Mouse (Mus musculus) Patski (cell line): Measurements from ENCODE around the gene Scn5a. TPM values are rescaled to one million over a fixed set of nuclear protein-coding genes. Genes with fewer than 3 reads are reported as not detected.

Experiments used
- ATAC-seq: fragments of 100-300 bp; one replicate; pipeline ENCODE4 v1.8.0; 2021
- CTCF ChIA-PET: fragments of 350-600 bp; sonication (Branson Sonifier 250); formaldehyde crosslinking; loops from one replicate; lab custom pipeline; 2022; ENCODE audit warnings: inconsistent platforms; lab: Charles Lee
- POLR2A ChIA-PET: fragments of 350-600 bp; sonication (Branson Sonifier 250); formaldehyde crosslinking; loops from one replicate; lab custom pipeline; 2022; ENCODE audit warnings: antibody characterized with exemption, inconsistent platforms; lab: Charles Lee
- DNase-seq: peaks from one replicate; pipeline ENCODE4 v3.0.0-alpha.2; 2011; ENCODE audit warnings: low read depth, low spot score
- H3K27me3 ChIP-seq: fragments of 371-371 bp; one replicate; pipeline ENCODE4 v1.5.1; 2021
- CTCF ChIP-seq: fragments of 100-300 bp; IDR thresholded peaks from one replicate; pipeline ENCODE4 v1.5.1; 2021
- in situ Hi-C: fragments of 300-500 bp; cut with MboI; formaldehyde crosslinking; loops from 3 replicates; pipeline ENCODE4 v1.11.1; 2018; ENCODE audit warnings: low pct_unique_long_range_greater_than_20kb, mixed read lengths
- polyA plus RNA-seq: library from polyadenylated mRNA; unstranded; gene quantifications from one replicate; pipeline ENCODE4 v1.2.3, GENCODE M21; 2021

The Scn5a gene
- polyA plus RNA-seq, 1 experiment from 2014 or later, result 11.9 TPM

DNA sequence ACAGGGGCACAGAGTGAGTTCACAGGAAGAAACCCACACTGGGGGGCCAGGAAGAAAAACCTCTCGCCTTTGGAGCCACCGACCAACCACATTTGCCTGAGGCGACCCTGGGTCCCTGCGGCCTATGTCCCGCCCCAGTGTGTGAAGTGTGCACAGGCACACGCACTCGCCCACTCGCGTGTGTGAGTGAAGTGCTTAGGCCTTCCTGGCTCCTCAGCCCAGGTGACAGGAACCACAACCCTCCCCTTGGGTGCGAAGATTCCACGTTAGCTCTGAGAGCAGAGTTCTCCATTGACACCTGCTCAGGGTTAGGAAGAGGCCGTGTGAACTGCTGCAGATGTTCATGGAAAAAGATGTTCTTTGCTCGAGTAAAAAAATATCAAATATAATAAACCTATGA lies 93.9 kb downstream of the Scn5a start:
- H3K27me3 ChIP-seq, result no peaks in the 10 kb centered on the region
- ATAC-seq (no peak), DNase-seq (no peak)
- CTCF ChIA-PET, result no interaction called here
- POLR2A ChIA-PET, result no interaction called here
- no peak for TF ChIP-seq CTCF
- in situ Hi-C loops, result no loop called here

DNA sequence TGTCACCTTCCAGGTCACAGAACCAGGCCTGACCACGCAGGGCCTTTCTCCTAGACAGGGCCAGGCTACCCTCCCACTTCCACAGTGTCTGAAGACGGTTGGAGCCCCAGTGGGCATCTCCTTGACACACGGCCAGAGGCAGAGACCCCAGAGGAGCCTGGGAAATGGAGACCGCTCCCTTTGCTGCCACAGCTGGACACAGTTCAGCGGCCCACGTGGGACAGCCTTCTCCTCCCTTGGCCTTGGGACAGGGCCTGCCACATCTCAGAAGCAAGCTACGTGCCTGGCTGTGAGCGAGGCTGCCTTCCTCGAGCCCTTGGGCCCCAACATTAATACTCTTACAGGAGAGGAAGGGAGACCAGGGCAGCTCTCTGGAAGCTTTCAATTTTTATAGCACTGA lies 94.4 kb downstream of the Scn5a start:
- H3K27me3 ChIP-seq, result no peaks in the 10 kb centered on the region
- in situ Hi-C loops, result no loop called here
- ChIA-PET POLR2A (no interaction called here), CTCF (no interaction called here)
- TF ChIP-seq CTCF, result no peak
- ATAC-seq, result no peak
- DNase-seq, result no peak

DNA sequence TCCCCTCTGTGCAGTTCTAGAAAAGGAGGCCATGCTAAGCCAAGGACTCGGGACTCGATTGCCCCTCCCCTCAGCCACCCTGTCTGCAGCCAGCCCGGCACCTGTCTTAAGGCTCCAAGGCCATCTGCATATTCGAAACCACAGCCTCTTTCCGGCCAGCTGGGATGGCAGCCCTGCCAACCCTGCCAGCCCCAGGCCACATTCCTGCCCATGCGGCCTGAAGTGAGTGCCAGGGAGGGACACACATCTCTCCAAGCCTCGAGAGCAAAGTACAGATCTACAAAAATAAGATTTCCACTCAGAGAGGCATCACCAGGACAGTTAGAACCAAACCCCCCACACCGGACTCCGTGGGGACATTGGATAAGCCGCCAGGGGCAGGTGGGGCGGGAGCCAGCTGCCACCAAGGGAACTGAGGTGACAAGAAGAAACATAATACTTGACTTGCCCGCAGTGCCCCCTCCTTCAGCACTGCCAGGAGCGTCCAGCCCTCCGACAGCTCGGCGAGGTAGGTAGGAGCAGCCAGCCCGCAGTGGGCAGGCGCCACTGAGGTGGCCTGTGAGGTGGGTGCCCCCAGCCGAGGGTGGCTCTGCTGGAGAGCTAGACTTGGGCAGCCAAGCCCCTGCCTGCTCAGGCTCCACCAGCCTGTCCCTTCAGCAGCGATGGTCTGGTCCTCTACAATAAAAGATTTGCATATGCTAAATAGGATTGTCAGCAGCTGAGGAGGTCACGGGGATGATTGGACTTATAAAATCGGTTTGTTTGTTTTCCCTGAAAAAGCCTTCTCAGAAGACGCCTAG lies 95.1 kb downstream of the Scn5a start:
- in situ Hi-C loops, result no loop called here
- CTCF ChIA-PET, result no interaction called here

DNA sequence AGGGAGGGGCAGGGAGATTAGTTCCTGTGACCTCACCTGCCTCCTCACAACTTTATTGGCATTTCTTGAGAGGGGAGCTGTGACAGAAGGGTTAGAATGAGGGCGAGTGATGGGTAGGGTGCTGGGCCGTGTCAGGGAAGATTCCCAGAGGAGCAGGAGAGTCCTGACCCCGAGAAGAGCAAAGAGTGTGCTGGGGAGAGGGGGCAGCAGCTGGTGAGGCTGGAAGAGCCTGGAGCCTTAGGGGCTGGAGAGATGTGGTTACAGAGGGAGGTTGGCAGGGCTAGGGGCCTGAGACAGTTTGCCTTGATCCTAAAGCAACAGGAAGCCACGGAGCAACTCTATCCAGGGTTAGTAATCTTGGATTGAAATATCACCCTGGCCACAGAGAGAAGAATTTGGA lies 97.2 kb downstream of the Scn5a start:
- DNase-seq, result no peak
- TF ChIP-seq CTCF, result no peak
- ChIA-PET POLR2A (no interaction called here), CTCF (no interaction called here)
- no peaks in the 10 kb centered on the region for H3K27me3 ChIP-seq
- no peak for ATAC-seq
- in situ Hi-C loops, result no loop called here

More for the DNA sequence above, 95.1 kb downstream of the Scn5a start:
- TF ChIP-seq CTCF, result no peak
- ATAC-seq, result no peak
- H3K27me3 ChIP-seq, result no peaks in the 10 kb centered on the region
- DNase-seq, result no peak
- POLR2A ChIA-PET, result no interaction called here

DNA sequence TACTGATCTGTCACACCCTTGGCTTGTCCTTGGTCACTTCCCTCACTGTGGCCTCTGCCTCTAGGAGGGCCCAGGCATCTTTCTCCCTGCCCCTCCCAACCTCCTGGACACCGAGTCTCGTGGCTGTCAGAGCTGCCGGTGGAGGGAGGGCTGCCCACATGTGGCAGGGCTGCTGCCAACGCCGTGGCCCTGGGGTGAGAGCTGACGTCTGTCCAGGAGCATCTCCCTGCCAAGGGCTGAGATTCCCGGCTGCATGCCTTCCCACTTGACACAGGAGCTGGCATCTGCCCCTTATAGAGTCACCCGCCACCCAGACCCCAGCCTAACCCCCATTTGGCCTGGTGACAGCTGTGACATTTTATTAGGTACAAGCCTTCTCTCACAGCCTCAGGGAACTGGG lies 99.5 kb downstream of the Scn5a start:
- ATAC-seq, result no peak
- DNase-seq, result no peak
- ChIA-PET POLR2A (no interaction called here), CTCF (no interaction called here)
- TF ChIP-seq CTCF, result no peak
- in situ Hi-C loops, result no loop called here
- no peaks in the 10 kb centered on the region for H3K27me3 ChIP-seq

DNA sequence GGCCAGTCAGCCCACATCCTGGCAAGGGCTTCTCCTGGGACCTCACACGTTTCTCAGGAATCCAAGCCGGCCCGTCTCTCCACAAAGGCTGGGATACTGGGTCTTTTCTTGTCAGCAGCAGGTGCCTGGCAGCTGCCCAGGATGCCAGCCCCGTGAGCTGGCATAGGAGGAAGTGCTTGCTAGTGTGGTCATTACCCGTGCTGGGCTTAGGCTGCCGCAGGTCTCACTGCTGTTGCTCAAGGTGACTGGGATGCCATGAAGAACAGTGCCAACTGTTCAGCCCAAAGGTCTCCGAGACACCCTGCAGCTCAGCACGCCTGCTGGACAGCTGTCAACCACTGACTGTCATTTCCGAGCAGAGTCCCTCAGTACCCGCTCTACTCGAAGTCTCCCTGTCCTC lies 100.5 kb downstream of the Scn5a start:
- no peak for TF ChIP-seq CTCF
- ChIA-PET POLR2A (interaction anchor here (0.6 kb wide), 1 partner anchor 121 kb away, joined by 3 read pairs; the partner anchor contains the start of gene Xylb), CTCF (no interaction called here)
- DNase-seq (peak; percentile 61), ATAC-seq (peak; percentile 68)
- in situ Hi-C loops, result no loop called here
- no peaks in the 10 kb centered on the region for H3K27me3 ChIP-seq

DNA sequence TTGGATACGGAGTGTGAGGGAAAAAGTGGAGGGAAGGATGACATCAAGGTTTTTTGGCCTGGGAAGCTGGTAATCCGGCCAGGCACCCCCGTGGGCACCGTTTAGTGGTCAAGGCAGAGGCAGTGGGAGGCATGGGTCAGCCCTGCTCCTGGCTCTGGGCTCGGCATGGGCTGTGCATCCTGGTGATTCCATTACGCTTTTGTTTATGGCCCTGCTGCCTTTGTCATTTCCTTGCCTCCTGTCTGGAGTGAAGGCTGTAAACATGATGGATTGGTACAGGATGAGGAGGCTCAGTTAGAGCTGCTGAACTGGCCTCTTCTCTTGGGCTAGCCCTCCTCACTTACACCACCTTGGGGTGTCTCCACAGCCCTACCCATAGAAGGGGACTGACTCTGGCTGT lies 101.1 kb downstream of the Scn5a start:
- CTCF ChIA-PET, result no interaction called here
- no peak for TF ChIP-seq CTCF
- POLR2A ChIA-PET, result no interaction called here
- ATAC-seq (peak; percentile 9), DNase-seq (no peak)
- no peaks in the 10 kb centered on the region for H3K27me3 ChIP-seq
- in situ Hi-C loops, result no loop called here

DNA sequence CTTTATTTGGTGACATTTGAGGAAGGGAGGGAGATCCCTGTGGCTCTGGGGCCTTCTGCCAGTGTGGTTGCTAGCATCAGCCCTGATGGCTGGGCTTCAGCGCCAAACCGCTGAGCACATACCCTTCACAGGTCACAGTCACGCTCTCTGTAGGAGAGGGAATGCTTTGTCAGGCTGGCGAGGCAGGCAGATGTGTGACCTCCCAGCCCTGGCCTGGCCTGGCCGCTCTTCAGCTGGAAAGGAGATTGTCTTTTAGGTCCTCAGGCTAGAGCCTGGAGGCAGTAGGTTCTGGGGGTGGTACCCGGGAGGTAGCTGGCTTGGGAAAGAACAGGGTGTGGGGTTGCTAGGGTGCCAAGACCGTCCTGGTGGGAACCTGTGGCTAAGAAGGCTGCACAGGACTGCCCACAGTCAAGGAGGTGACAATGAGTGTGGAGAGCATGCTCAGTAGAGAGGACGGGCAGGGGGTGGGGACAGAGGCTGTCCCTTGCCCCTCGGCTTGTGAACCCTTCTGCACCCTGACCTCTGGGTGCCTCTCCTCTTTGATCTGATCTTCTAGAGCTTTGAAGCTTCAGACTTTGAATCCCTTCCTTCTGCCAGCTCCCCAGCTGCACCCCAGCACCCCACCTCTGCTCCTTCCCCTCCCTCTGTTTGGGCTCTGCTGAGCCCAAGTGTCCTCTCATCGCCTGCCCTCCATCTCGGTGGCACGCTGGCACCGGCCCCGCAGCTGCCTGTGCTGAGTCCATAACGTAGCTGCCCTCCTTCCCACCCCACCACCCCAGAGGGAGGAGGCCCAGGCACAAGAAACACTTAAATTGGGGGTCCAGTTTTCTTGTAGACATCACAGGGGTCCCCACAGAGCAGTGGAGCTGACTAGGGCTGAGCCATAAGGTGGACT lies 103.9 kb downstream of the Scn5a start:
- ChIA-PET POLR2A (no interaction called here), CTCF (no interaction called here)
- TF ChIP-seq CTCF, result no peak
- DNase-seq, result no peak
- in situ Hi-C loops, result no loop called here
- H3K27me3 ChIP-seq, result no peaks in the 10 kb centered on the region
- no peak for ATAC-seq

- H3K27me3 ChIP-seq, result no peaks in the 10 kb centered on the region
- no peak for TF ChIP-seq CTCF
- no peak for ATAC-seq
- DNase-seq, result no peak
- CTCF ChIA-PET, result interaction anchor here (0.8 to 2.6 kb wide), 2 partner anchors 30 to 107 kb away, joined by 3 to 7 read pairs; no protein-coding TSS in a partner anchor
- POLR2A ChIA-PET, result no interaction called here
- in situ Hi-C loops, result no loop called here
Observed at GRCm38 (mm10) chr9:119473608-119474164, 105.1 kb downstream of the Scn5a start.

DNA sequence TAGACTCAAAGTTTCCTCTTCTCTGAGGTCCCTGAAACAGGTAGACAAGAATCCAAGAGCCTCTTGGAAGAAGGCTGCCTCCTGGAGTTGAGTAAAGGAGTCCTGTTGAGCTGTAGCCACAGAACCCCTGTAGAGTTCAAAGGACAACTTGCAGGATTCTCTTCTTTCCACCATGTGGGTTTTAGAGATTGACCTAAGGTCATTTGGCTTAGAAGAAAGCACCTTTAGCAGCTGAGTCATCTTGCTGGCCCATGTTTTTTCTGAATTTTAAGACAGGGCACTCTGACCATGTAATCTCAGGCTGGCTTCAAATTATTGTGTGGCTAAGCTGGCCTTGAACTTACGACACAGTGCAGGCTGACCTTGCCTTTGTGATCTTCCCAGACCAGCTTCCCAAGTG lies 105.8 kb downstream of the Scn5a start:
- DNase-seq (no peak), ATAC-seq (no peak)
- ChIA-PET POLR2A (no interaction called here), CTCF (interaction anchor here (0.6 to 2.6 kb wide), 4 partner anchors 13 to 108 kb away, joined by 3 to 7 read pairs (median 4); partner anchors contain the start of gene Exog)
- TF ChIP-seq CTCF, result no peak
- no peaks in the 10 kb centered on the region for H3K27me3 ChIP-seq
- in situ Hi-C loops, result no loop called here
